Mouse (Mus musculus) thymus, adult 18-20 months (tissue): Measurements from ENCODE around the gene Hist2h3c1.
"Not testable (repeated sequence)": the region's sequence is repeated elsewhere in the genome, so short reads cannot be mapped to it uniquely, and the experiment has no call there.

Source experiments
- DNase-seq, 2 experiments: peaks; one replicate each; pipeline ENCODE4 v3.0.0; 2022; ENCODE audit warnings: mixed read lengths in 2 of 2

The Hist2h3c1 gene

GRCm38 (mm10) chr3:96260220-96260619 is 13.7 kb downstream of the Hist2h3c1 start:
- DNase-seq, result no peak

GRCm38 (mm10) chr3:96261623-96262022 is 15.1 kb downstream of the Hist2h3c1 start:
- no peak for DNase-seq

- DNase-seq, result peak; percentile 46 to 66
These were observed 15.9 kb downstream of the Hist2h3c1 start for GRCm38 (mm10) chr3:96262216-96262875.

GRCm38 (mm10) chr3:96262979-96263550 is 16.6 kb downstream of the Hist2h3c1 start, which contains the start of gene Hist2h4:
TSS of gene Hist2h4 (minus strand) at chr3:96263311.
- peak; percentile 83 to 94 for DNase-seq

GRCm38 (mm10) chr3:96263558-96264403 is 17.3 kb downstream of the Hist2h3c1 start:
- peak in 1 of 2 experiments; percentile 55 for DNase-seq

- DNase-seq, result no peak
These were observed 18.0 kb downstream of the Hist2h3c1 start for GRCm38 (mm10) chr3:96264404-96264949.

- DNase-seq, result no peak
These were observed 19.7 kb downstream of the Hist2h3c1 start for GRCm38 (mm10) chr3:96266132-96266710.

GRCm38 (mm10) chr3:96267541-96267940 is 21.1 kb downstream of the Hist2h3c1 start:
- DNase-seq, result no peak

- DNase-seq, result peak; percentile 57 to 74
These were observed 21.7 kb downstream of the Hist2h3c1 start, which contains the start of gene Hist2h3b for GRCm38 (mm10) chr3:96268051-96268775. TSS of gene Hist2h3b (plus strand) at chr3:96268654.

- peak in 1 of 2 experiments; percentile 52 for DNase-seq
These were observed 22.4 kb downstream of the Hist2h3c1 start for GRCm38 (mm10) chr3:96268776-96269378.

GRCm38 (mm10) chr3:96269511-96270474 is 23.3 kb downstream of the Hist2h3c1 start, which contains the start of gene Hist2h2bb:
TSS of gene Hist2h2bb (plus strand) at chr3:96269752.
- DNase-seq, result peak; percentile 86 to 95

- peak; percentile 39 to 57 for DNase-seq
These were observed 27.3 kb downstream of the Hist2h3c1 start for GRCm38 (mm10) chr3:96273591-96274465.

- DNase-seq, result peak; percentile 50 to 65
These were observed 30.9 kb downstream of the Hist2h3c1 start for GRCm38 (mm10) chr3:96277428-96277799.

GRCm38 (mm10) chr3:96277800-96278624 is 31.5 kb downstream of the Hist2h3c1 start:
- peak; percentile 88 to 90 for DNase-seq

- DNase-seq, result no peak
These were observed 34.2 kb downstream of the Hist2h3c1 start for GRCm38 (mm10) chr3:96280660-96281059.

GRCm38 (mm10) chr3:96284457-96284856 is 38.0 kb downstream of the Hist2h3c1 start:
- no peak for DNase-seq

GRCm38 (mm10) chr3:96287334-96287733 is 40.8 kb downstream of the Hist2h3c1 start:
- not testable (repeated sequence) for DNase-seq

GRCm38 (mm10) chr3:96289201-96289600 is 42.7 kb downstream of the Hist2h3c1 start:
- no peak for DNase-seq
